In the genomic region with DNA sequence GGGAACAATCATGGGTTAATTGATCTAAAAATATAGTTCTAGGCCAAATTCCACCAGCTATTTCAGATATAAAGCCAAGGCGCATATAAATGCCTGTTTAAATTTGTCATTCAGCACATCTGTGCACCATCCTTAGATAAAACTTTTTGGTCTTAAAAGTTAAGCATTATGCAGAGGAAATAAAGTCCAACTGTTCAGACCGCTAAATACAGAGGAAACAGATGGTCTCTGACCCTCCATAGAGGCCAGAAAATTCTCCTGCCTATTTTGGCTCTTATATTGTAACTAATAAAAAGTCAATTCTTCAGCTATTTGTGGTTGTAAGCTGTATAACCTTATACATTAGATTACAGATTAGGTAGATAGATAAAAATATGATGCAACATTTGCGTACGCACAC, we compare ENCODE assay signal across 19 mouse cellular contexts. TPM values are rescaled to one million over a fixed set of nuclear protein-coding genes. Genes with fewer than 3 reads are reported as not detected.
A peak's percentile ranks its signal among the peaks of the same experiment; 100 is the strongest.
DNase-seq lines count a peak whose midpoint lies in the region; ATAC-seq and TF ChIP-seq lines count a peak whose summit lies in the region.
"Had no signal": no experiment of that assay in that cellular context is flagged by ENCODE, and none has a peak within 500 bp of the region (broad histone marks: within the 10 kb centered on the region; RNA-seq: fewer than 3 reads in every experiment).

No protein-coding gene starts in this region.

- no peak overlapping the region for H3K4me2 ChIP-seq in limb, embryonic 14.5 days (replicated peaks; ENCODE audit: low read depth, low read length, severe bottlenecking)
- H3K4me2 ChIP-seq: embryonic facial prominence, embryonic 12.5 days; forebrain, embryonic 13.5 days; forebrain, embryonic 15.5 days had no signal

- H3K27ac ChIP-seq in limb, embryonic 14.5 days (replicated peaks; ENCODE audit: low read depth, low read length), result no peak overlapping the region
- H3K27ac ChIP-seq in limb, embryonic 10.5 days, result no peak overlapping the region
- H3K27ac ChIP-seq: embryonic facial prominence, embryonic 10.5 days; embryonic facial prominence, embryonic 12.5 days; forebrain, embryonic 13.5 days; forebrain, embryonic 15.5 days had no signal

- no peak for ATAC-seq in limb, embryonic 14.5 days (ENCODE audit: low FRiP score, low read depth)
- ATAC-seq: forebrain, embryonic 13.5 days; forebrain, embryonic 15.5 days; forebrain, postnatal 0 days had no signal

- intact Hi-C loops in heart, postnatal 36 days (cut with DNase I), result no loop called here

- no peak overlapping the region for H3K4me3 ChIP-seq in limb, embryonic 14.5 days (replicated peaks; ENCODE audit: low read length)
- H3K4me3 ChIP-seq in limb, embryonic 10.5 days, result no peak overlapping the region
- H3K4me3 ChIP-seq: embryonic facial prominence, embryonic 10.5 days; embryonic facial prominence, embryonic 12.5 days; forebrain, embryonic 13.5 days; forebrain, embryonic 15.5 days had no signal

- H3K36me3 ChIP-seq in limb, embryonic 14.5 days (ENCODE audit: control insufficient read depth, insufficient read depth, low read length), result no peaks in the 10 kb centered on the region
- H3K36me3 ChIP-seq in limb, embryonic 10.5 days, result no peaks in the 10 kb centered on the region
- H3K36me3 ChIP-seq: embryonic facial prominence, embryonic 10.5 days; embryonic facial prominence, embryonic 12.5 days; forebrain, embryonic 15.5 days had no signal

- H3K9ac ChIP-seq in limb, embryonic 14.5 days (ENCODE audit: low read depth, low read length, severe bottlenecking), result no peak overlapping the region
- H3K9ac ChIP-seq: embryonic facial prominence, embryonic 12.5 days; forebrain, embryonic 13.5 days; forebrain, embryonic 15.5 days; forebrain, postnatal 0 days had no signal

- H3K4me1 ChIP-seq in limb, embryonic 14.5 days (ENCODE audit: control insufficient read depth, insufficient read depth, low read length), result no peaks in the 10 kb centered on the region
- H3K4me1 ChIP-seq in limb, embryonic 10.5 days, result no peaks in the 10 kb centered on the region
- H3K4me1 ChIP-seq: embryonic facial prominence, embryonic 10.5 days; embryonic facial prominence, embryonic 12.5 days; forebrain, embryonic 13.5 days; forebrain, embryonic 15.5 days had no signal

- peak; percentile 45 for DNase-seq in heart, adult 11 months
- DNase-seq in heart, postnatal 36 days, result no peak
- peak; percentile 42 for DNase-seq in limb, embryonic 14.5 days (ENCODE audit: low spot score)
- DNase-seq in limb, embryonic 10.5 days (ENCODE audit: low spot score), result no peak
- peak; percentile 86 for DNase-seq in 416B (ENCODE audit: low read depth)
- no peak for DNase-seq in retina, embryonic 14.5 days (ENCODE audit: low spot score)
- DNase-seq: adrenal gland, adult 2 months; adrenal gland, postnatal 10 days; adrenal gland, postnatal 25 days; cerebellum, adult 11 months; cerebellum, adult 18-20 months; cerebellum, adult 8-10 months; cerebellum, postnatal 10 days; cerebellum, postnatal 25 days; forebrain, postnatal 0 days had no signal

- TF ChIP-seq POLR2A in limb, embryonic 14.5 days (IDR thresholded peaks at IDR 0.05; ENCODE audit: borderline replicate concordance, extremely low read depth, insufficient read depth, insufficient read length), result no peak

- WGBS in limb, embryonic 14.5 days, result 58% methylated on average over 4 of the region's 4 CpGs
- WGBS in limb, embryonic 10.5 days, result 94% methylated on average over 4 of the region's 4 CpGs

- H3K27me3 ChIP-seq in limb, embryonic 14.5 days (ENCODE audit: control insufficient read depth, insufficient read depth, low read length), result no peaks in the 10 kb centered on the region
- no peaks in the 10 kb centered on the region for H3K27me3 ChIP-seq in limb, embryonic 10.5 days (ENCODE audit: low read depth, poor library complexity, severe bottlenecking)
- H3K27me3 ChIP-seq: embryonic facial prominence, embryonic 12.5 days; forebrain, embryonic 13.5 days; forebrain, embryonic 15.5 days had no signal

- H3K9me3 ChIP-seq in limb, embryonic 14.5 days (ENCODE audit: control insufficient read depth, low read length), result no peaks in the 10 kb centered on the region
- no peaks in the 10 kb centered on the region for H3K9me3 ChIP-seq in limb, embryonic 10.5 days (replicated peaks)
- H3K9me3 ChIP-seq: embryonic facial prominence, embryonic 10.5 days; embryonic facial prominence, embryonic 12.5 days; forebrain, embryonic 13.5 days; forebrain, embryonic 15.5 days had no signal

RNA-seq across cellular contexts. Expression of a gene that starts 16.1 kb away (rescaled TPM):
- 10 to 100 TPM; 26.1 to 28.3 TPM for total RNA-seq in heart, postnatal 36 days (2021)
- polyA plus RNA-seq in limb, embryonic 14.5 days (2012; rRNA removed), result 10.9 and 11.4 TPM in 2 replicates
- 13.5 and 14.6 TPM in 2 replicates for polyA plus RNA-seq in limb, embryonic 14.5 days (2014; fragmentation: Nextera tagmentation; extraction: Ambion mirVana)
- polyA plus RNA-seq in limb, embryonic 10.5 days (2016; fragmentation: Nextera tagmentation; extraction: Ambion mirVana), result 9.7 and 11.7 TPM in 2 replicates

Comparison
In these comparisons a context has a peak if more than half of its experiments do, and no peak if none do; other contexts are left out.
1. DNase-seq: peak in heart, adult 11 months (single experiment), limb, embryonic 14.5 days (single experiment) and 416B (single experiment); none in heart, postnatal 36 days (0 of 2), limb, embryonic 10.5 days (single experiment) and retina, embryonic 14.5 days (single experiment).